Mouse (Mus musculus) G1E (cell line): ENCODE measurements at regions not wholly inside any gene's neighbourhood (a gene's known extent, or its start where the extent isn't known, plus 50 kb on each side); places are given as distances from the start of the nearest gene placed in this dataset.

Experiments
- ATAC-seq: 2 replicates; pipeline ENCODE4 v1.8.0; 2016; ENCODE audit warnings: mild to moderate bottlenecking; ENCODE audit not compliant: insufficient number of reproducible peaks, poor library complexity, low FRiP score, severe bottlenecking; ENCODE audit errors: extremely low read depth
- DNase-seq: peaks from one replicate; pipeline ENCODE4 v3.0.0; 2012; ENCODE audit warnings: low spot score
- H3K27me3 ChIP-seq: 2 replicates; pipeline ENCODE4 v1.6.1; 2012; ENCODE audit warnings: mild to moderate bottlenecking, low read length, inconsistent platforms; ENCODE audit not compliant: insufficient read depth
- H3K36me3 ChIP-seq: replicated peaks from 2 replicates; pipeline ENCODE3; 2012; ENCODE audit warnings: mild to moderate bottlenecking, inconsistent platforms
- H3K4me1 ChIP-seq: 2 replicates; pipeline ENCODE4 v1.6.1; 2012; ENCODE audit warnings: low read depth, low read length, inconsistent platforms, mixed read lengths; ENCODE audit not compliant: insufficient read depth
- H3K4me3 ChIP-seq: 2 replicates; pipeline ENCODE4 v1.5.1; 2012; ENCODE audit warnings: low read depth, mild to moderate bottlenecking, inconsistent platforms, low read length, moderate library complexity, mixed read lengths
- H3K9me3 ChIP-seq: replicated peaks from 2 replicates; pipeline ENCODE4 v1.6.1; 2012; ENCODE audit warnings: inconsistent platforms
- CTCF ChIP-seq: IDR thresholded peaks from 2 replicates; pipeline ENCODE4 v1.5.1; 2012; ENCODE audit warnings: low read depth, low read length, inconsistent platforms, mixed read lengths
- GATA1 ChIP-seq: IDR thresholded peaks from 2 replicates; pipeline ENCODE4 v1.6.1; 2012; ENCODE audit warnings: borderline replicate concordance, low read length, inconsistent platforms, mixed read lengths
- GATA2 ChIP-seq: IDR thresholded peaks from 2 replicates; pipeline ENCODE4 v1.6.1; 2012; ENCODE audit warnings: low read depth, low read length, inconsistent platforms, borderline replicate concordance
- POLR2AphosphoS5 ChIP-seq: IDR thresholded peaks from 2 replicates; pipeline ENCODE4 v1.6.1; 2012; ENCODE audit warnings: low read depth, low read length, inconsistent platforms; ENCODE audit not compliant: insufficient replicate concordance
- TAL1 ChIP-seq: conservative IDR thresholded peaks from 2 replicates; pipeline ENCODE4 v1.6.1; 2012; ENCODE audit warnings: low read depth, low read length, inconsistent platforms, mixed read lengths

DNA sequence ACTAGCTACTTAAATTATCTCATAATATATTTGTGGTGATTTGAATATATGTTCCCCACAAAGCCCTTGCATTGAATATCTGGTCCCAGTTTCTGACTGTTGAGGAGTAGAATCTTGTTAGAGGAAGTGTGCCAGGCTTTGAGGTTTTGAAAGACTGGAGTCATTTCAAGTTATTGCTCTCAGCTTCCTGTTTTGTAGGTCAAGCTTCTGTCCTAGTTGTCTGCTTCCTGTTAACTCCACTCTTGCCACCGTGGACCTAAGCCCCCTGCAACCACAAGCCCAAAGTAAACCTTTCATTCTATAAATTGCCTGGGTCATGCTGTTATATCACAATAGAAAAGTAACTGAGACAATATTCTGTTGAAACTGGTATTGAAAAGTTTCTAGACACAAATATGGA, 1232.3 kb upstream of the Lrrc6 start:
- TF ChIP-seq GATA1 (no peak), POLR2AphosphoS5 (no peak), GATA2 (no peak), CTCF (no peak), TAL1 (no peak)
- Histone ChIP-seq H3K9me3 (no peaks in the 10 kb centered on the region), H3K4me3 (no peak overlapping the region), H3K36me3 (no peaks in the 10 kb centered on the region), H3K27me3 (no peaks in the 10 kb centered on the region), H3K4me1 (no peaks in the 10 kb centered on the region)
- ATAC-seq (no peak), DNase-seq (no peak)

DNA sequence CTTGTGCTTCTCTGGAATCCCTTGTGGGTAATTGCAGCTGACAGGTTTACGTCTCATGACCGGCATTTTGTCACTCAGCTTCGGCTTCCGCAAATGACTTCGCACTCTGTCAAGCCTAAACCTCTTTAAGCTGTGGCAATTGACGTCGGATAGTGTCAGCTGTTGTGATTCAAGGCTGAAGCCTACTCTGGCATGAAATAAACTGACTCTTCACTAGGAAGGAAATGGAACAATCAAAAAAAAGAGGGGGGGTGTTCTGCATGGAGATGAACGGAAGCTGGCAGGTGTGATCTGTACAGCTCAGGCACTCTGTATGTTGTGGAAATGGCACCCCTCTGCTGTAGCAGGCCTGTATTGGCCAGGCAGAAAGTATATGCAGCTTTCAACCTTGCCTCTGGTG, 1228.8 kb upstream of the Lrrc6 start:
- H3K9me3 ChIP-seq, result no peaks in the 10 kb centered on the region
- no peak overlapping the region for H3K4me3 ChIP-seq
- DNase-seq, result no peak
- H3K36me3 ChIP-seq, result no peaks in the 10 kb centered on the region
- H3K27me3 ChIP-seq, result no peaks in the 10 kb centered on the region
- no peak for ATAC-seq
- no peak for TF ChIP-seq CTCF
- TF ChIP-seq POLR2AphosphoS5, result no peak
- no peak for TF ChIP-seq GATA1
- TF ChIP-seq TAL1, result no peak
- no peak for TF ChIP-seq GATA2
- no peaks in the 10 kb centered on the region for H3K4me1 ChIP-seq

DNA sequence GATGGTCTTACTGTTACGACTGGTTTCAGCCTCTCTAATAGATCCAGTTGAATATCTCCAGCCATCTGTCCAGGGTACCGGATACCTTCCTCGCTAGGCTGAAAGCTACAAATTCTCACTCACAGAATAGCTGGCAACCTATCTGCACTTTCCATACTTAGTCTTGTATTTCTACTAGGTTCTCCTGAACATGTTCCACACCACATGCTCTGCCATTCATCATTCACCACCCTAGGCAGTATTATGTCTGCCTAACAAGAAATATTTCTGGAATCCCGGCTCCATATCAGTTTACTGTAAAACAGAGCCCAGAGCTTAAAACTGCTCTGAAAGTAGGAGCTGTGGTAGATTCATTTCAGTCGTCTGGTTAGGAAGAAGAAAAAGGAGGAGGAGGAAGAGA, 1224.5 kb upstream of the Lrrc6 start:
- DNase-seq (no peak), ATAC-seq (no peak)
- Histone ChIP-seq H3K36me3 (no peaks in the 10 kb centered on the region), H3K27me3 (no peaks in the 10 kb centered on the region), H3K9me3 (no peaks in the 10 kb centered on the region), H3K4me3 (no peak overlapping the region), H3K4me1 (no peaks in the 10 kb centered on the region)
- TF ChIP-seq CTCF, result no peak
- no peak for TF ChIP-seq GATA1
- no peak for TF ChIP-seq POLR2AphosphoS5
- no peak for TF ChIP-seq TAL1
- no peak for TF ChIP-seq GATA2

DNA sequence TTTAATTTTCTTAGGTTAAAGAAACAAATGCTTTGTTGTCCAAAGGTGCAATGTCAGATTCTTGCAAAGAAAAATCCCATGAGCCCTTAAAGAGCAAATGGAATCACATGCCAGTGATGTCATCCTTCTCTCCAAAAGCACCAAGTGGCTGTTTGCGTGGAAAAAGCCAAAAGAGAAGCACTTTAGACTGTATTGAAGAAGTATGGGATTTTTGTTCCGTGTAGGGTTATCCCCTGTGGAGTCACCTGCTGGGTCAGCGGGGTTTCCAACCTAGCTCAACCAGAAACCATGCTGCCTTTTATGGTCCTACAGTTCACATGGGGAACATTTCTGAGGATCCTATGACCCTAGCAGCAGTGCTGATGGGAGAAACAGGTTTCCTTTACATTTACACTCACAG, 1213.5 kb upstream of the Lrrc6 start:
- DNase-seq, result no peak
- Histone ChIP-seq H3K4me1 (no peaks in the 10 kb centered on the region), H3K27me3 (no peaks in the 10 kb centered on the region), H3K36me3 (no peaks in the 10 kb centered on the region), H3K4me3 (no peak overlapping the region), H3K9me3 (no peaks in the 10 kb centered on the region)
- no peak for ATAC-seq
- TF ChIP-seq CTCF (no peak), GATA2 (no peak), TAL1 (no peak), POLR2AphosphoS5 (no peak), GATA1 (no peak)

DNA sequence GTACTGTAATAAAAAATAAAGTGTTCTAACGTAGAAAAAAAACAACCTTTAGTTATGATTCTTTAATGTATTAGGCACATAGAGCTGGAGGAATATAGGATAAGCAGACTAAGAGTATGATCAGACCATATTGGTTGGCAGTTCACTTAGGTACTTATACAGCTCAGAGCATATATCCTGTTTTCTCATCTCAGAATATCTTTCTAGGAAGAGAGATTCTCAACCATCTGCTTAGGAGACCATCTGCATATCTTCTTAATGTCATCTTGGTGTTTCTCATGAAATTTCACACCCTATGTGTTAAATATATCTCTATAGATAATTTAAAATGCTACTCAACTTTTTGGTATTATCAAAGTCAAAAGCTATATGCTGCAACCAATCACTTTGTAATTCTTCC, 1185.4 kb upstream of the Lrrc6 start:
- Histone ChIP-seq H3K27me3 (no peaks in the 10 kb centered on the region), H3K4me3 (no peak overlapping the region), H3K36me3 (no peaks in the 10 kb centered on the region), H3K9me3 (no peaks in the 10 kb centered on the region), H3K4me1 (no peaks in the 10 kb centered on the region)
- ATAC-seq, result no peak
- no peak for DNase-seq
- TF ChIP-seq TAL1 (no peak), GATA2 (no peak), CTCF (no peak), POLR2AphosphoS5 (no peak), GATA1 (no peak)

DNA sequence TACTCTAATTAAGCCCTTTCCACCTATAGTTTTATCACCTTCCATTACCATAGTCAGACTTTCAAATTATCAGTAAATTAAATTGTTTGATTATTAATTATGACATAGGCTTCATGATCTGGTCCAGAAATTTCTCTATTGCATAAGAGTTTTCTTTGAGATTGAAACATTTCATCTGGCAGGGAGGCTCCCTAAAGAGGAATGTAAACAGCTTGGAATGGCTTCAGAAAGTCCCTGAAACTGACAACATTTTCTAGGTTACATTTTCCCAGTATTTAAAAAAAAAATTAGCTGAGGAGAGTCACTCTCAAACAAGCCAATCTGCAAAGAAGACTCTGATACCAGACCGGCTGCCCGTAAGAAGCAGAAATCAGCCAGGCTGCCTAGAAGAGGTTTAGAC, 1172.6 kb upstream of the Lrrc6 start:
- Histone ChIP-seq H3K27me3 (no peaks in the 10 kb centered on the region), H3K9me3 (no peaks in the 10 kb centered on the region), H3K4me1 (no peaks in the 10 kb centered on the region), H3K36me3 (no peaks in the 10 kb centered on the region), H3K4me3 (no peak overlapping the region)
- TF ChIP-seq GATA1 (no peak), CTCF (no peak), TAL1 (no peak)
- ATAC-seq (no peak), DNase-seq (no peak)

DNA sequence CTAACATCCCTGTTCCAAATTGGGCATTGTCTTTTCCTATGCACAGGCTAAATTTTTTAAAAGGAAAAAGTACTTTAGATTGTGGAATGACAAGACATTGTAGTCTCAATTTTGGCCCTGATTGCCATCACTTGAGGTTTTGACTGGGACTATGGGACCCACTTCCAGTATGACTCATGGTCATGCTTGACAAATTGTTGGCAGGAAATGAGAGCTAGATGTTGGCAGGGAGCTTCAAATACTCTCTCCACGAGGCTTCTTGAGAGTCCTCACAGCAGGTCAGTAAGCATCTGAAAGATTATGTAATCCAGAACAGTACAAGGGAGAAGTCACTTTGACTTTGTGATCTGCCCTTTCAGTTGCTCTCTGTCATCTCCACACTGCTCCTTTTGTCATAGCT, 1135.4 kb upstream of the Lrrc6 start:
- no peaks in the 10 kb centered on the region for H3K4me1 ChIP-seq
- no peak overlapping the region for H3K4me3 ChIP-seq
- no peaks in the 10 kb centered on the region for H3K36me3 ChIP-seq
- no peaks in the 10 kb centered on the region for H3K27me3 ChIP-seq
- TF ChIP-seq CTCF (no peak), GATA1 (no peak), TAL1 (no peak), POLR2AphosphoS5 (no peak), GATA2 (no peak)
- no peaks in the 10 kb centered on the region for H3K9me3 ChIP-seq
- ATAC-seq, result no peak
- DNase-seq, result no peak
